Mouse (Mus musculus): ENCODE results near the gene Btf3.

The Btf3 gene

GRCm38 (mm10) chr13:98336205-98336604 lies 19.4 kb upstream of the Btf3 start:
- no peak for DNase-seq (ENCODE audit: low spot score)

- DNase-seq (ENCODE audit: low spot score) = peak; percentile 41
Observed at GRCm38 (mm10) chr13:98332106-98332505, 15.3 kb upstream of the Btf3 start.

GRCm38 (mm10) chr13:98325034-98325433 lies 8.2 kb upstream of the Btf3 start:
- DNase-seq (ENCODE audit: low spot score) = no peak

- no peak for DNase-seq (ENCODE audit: low spot score)
Observed at GRCm38 (mm10) chr13:98317911-98318310, 1.1 kb upstream of the Btf3 start.

GRCm38 (mm10) chr13:98317246-98317677 lies 456 bp upstream of the Btf3 start:
- no peak for DNase-seq (ENCODE audit: low spot score)

- no peak for DNase-seq (ENCODE audit: low spot score)
Observed at GRCm38 (mm10) chr13:98316140-98316479, 696 bp downstream of the Btf3 start.

GRCm38 (mm10) chr13:98315124-98315523 lies 1.7 kb downstream of the Btf3 start:
- no peak for DNase-seq (ENCODE audit: low spot score)

- no peak for DNase-seq (ENCODE audit: low spot score)
Observed at GRCm38 (mm10) chr13:98313631-98314030, 3.2 kb downstream of the Btf3 start.

- DNase-seq (ENCODE audit: low spot score) = no peak
Observed at GRCm38 (mm10) chr13:98311597-98311996, 5.2 kb downstream of the Btf3 start.

GRCm38 (mm10) chr13:98308724-98309123 lies 8.1 kb downstream of the Btf3 start:
- no peak for DNase-seq (ENCODE audit: low spot score)

- no peak for DNase-seq (ENCODE audit: low spot score)
Observed at GRCm38 (mm10) chr13:98308004-98308403, 8.8 kb downstream of the Btf3 start.

GRCm38 (mm10) chr13:98306852-98307475 lies 9.8 kb downstream of the Btf3 start:
- DNase-seq (ENCODE audit: low spot score) = no peak

- no peak for DNase-seq (ENCODE audit: low spot score)
Observed at GRCm38 (mm10) chr13:98306393-98306792, 10.4 kb downstream of the Btf3 start.

- DNase-seq (ENCODE audit: low spot score) = no peak
Observed at GRCm38 (mm10) chr13:98305257-98305656, 11.5 kb downstream of the Btf3 start.

GRCm38 (mm10) chr13:98298833-98299758 lies 17.7 kb downstream of the Btf3 start:
- peak; percentile 86 for DNase-seq (ENCODE audit: low spot score)

GRCm38 (mm10) chr13:98297883-98298482 lies 18.8 kb downstream of the Btf3 start:
- no peak for DNase-seq (ENCODE audit: low spot score)

GRCm38 (mm10) chr13:98296072-98296471 lies 20.7 kb downstream of the Btf3 start:
- DNase-seq (ENCODE audit: low spot score) = no peak

- no peak for DNase-seq (ENCODE audit: low spot score)
Observed at GRCm38 (mm10) chr13:98291712-98292111, 25.1 kb downstream of the Btf3 start.

GRCm38 (mm10) chr13:98290719-98291118 lies 26.1 kb downstream of the Btf3 start:
- DNase-seq (ENCODE audit: low spot score) = no peak

GRCm38 (mm10) chr13:98280990-98281650 lies 35.7 kb downstream of the Btf3 start:
- DNase-seq (ENCODE audit: low spot score) = no peak

- no peak for DNase-seq (ENCODE audit: low spot score)
Observed at GRCm38 (mm10) chr13:98279686-98280085, 37.1 kb downstream of the Btf3 start, which contains the start of gene Gm21976. Gene Gm21976, plus strand, starts transcription at chr13:98279887.

- no peak for DNase-seq (ENCODE audit: low spot score)
Observed at GRCm38 (mm10) chr13:98277501-98277900, 39.3 kb downstream of the Btf3 start.

All from layer of hippocampus, adult 11-12 months (tissue).